Mouse (Mus musculus): ENCODE data around the gene Bloc1s1. TPM values are rescaled to one million over a fixed set of nuclear protein-coding genes. Genes with fewer than 3 reads are reported as not detected.
A peak's percentile ranks its signal among the peaks of the same experiment; 100 is the strongest.

Bloc1s1 gene
- polyA plus RNA-seq, 1 experiment from 2014 or later: 314 TPM

GRCm38 (mm10) chr10:128900698-128901097, 23.1 kb downstream of the Bloc1s1 start, which contains the start of gene Cd63:
Gene Cd63, plus strand, starts transcription at chr10:128900989.
- Histone ChIP-seq H3K4me1 (replicated peaks) (peaks cover 14% of the 10 kb centered on the region), H3K27me3 (peaks cover 21% of the 10 kb centered on the region)
- 75% methylated on average over 3 of the region's 3 CpGs for WGBS

GRCm38 (mm10) chr10:128899759-128900490, 23.9 kb downstream of the Bloc1s1 start:
- Histone ChIP-seq H3K4me2 (no peak overlapping the region), H3K9ac (no peak overlapping the region), H3K4me1 (replicated peaks) (peaks cover 16% of the 10 kb centered on the region), H3K27ac (replicated peaks) (no peak overlapping the region), H3K9me3 (no peaks in the 10 kb centered on the region), H3K27me3 (peaks cover 23% of the 10 kb centered on the region), H3K4me3 (no peak overlapping the region), H3K36me3 (no peaks in the 10 kb centered on the region)
- 82% methylated on average over 6 of the region's 6 CpGs for WGBS
- ATAC-seq (ENCODE audit: low read depth): no peak

More at GRCm38 (mm10) chr10:128900698-128901097, 23.1 kb downstream of the Bloc1s1 start, which contains the start of gene Cd63:
- H3K4me2 ChIP-seq: no peak within 1 kb of the TSS
- H3K27ac ChIP-seq (replicated peaks): no peak within 1 kb of the TSS
- H3K4me3 ChIP-seq: no peak within 1 kb of the TSS
- H3K9ac ChIP-seq: no peak within 1 kb of the TSS
- no peaks in the 10 kb centered on the region for H3K9me3 ChIP-seq
- no peaks in the 10 kb centered on the region for H3K36me3 ChIP-seq
- no peak for ATAC-seq (ENCODE audit: low read depth)

GRCm38 (mm10) chr10:128897501-128897900, 26.3 kb downstream of the Bloc1s1 start:
- Histone ChIP-seq H3K27me3 (peaks cover 27% of the 10 kb centered on the region), H3K27ac (replicated peaks) (no peak overlapping the region), H3K36me3 (no peaks in the 10 kb centered on the region), H3K4me2 (no peak overlapping the region), H3K4me3 (no peak overlapping the region), H3K9me3 (no peaks in the 10 kb centered on the region), H3K4me1 (replicated peaks) (peaks cover 23% of the 10 kb centered on the region), H3K9ac (no peak overlapping the region)
- no peak for ATAC-seq (ENCODE audit: low read depth)
- WGBS: 21% methylated on average over 1 of the region's 1 CpGs

GRCm38 (mm10) chr10:128896807-128897206, 27.0 kb downstream of the Bloc1s1 start:
- WGBS: 56% methylated on average over 1 of the region's 1 CpGs
- Histone ChIP-seq H3K27ac (replicated peaks) (no peak overlapping the region), H3K9me3 (no peaks in the 10 kb centered on the region), H3K4me3 (no peak overlapping the region), H3K4me1 (replicated peaks) (peaks cover 26% of the 10 kb centered on the region), H3K36me3 (no peaks in the 10 kb centered on the region), H3K4me2 (peak overlapping the region; percentile 36; the same call in 1 of the 2 replicates), H3K9ac (no peak overlapping the region; the same call in 1 of the 2 replicates), H3K27me3 (peaks cover 27% of the 10 kb centered on the region)
- ATAC-seq (ENCODE audit: low read depth): no peak

- Histone ChIP-seq H3K4me1 (replicated peaks) (peaks cover 26% of the 10 kb centered on the region), H3K9me3 (no peaks in the 10 kb centered on the region), H3K4me3 (peak overlapping the region; percentile 13), H3K27ac (replicated peaks) (0 out of 2 replicates have a peak overlapping the region, but pooled peaks have one; percentile 14), H3K4me2 (peak overlapping the region; percentile 36), H3K27me3 (peaks cover 27% of the 10 kb centered on the region), H3K36me3 (no peaks in the 10 kb centered on the region), H3K9ac (peak overlapping the region; percentile 23; the same call in 1 of the 2 replicates)
- peak; percentile 54 for ATAC-seq (ENCODE audit: low read depth)
- 2% methylated on average over 17 of the region's 17 CpGs for WGBS
Measured at GRCm38 (mm10) chr10:128895952-128896693, 27.7 kb downstream of the Bloc1s1 start.

GRCm38 (mm10) chr10:128895437-128895836, 28.4 kb downstream of the Bloc1s1 start:
- H3K36me3 ChIP-seq: no peaks in the 10 kb centered on the region
- peaks cover 27% of the 10 kb centered on the region for H3K27me3 ChIP-seq
- 0 out of 2 replicates have a peak overlapping the region, but pooled peaks have one; percentile 14 for H3K27ac ChIP-seq (replicated peaks)
- peak overlapping the region; percentile 36 for H3K4me2 ChIP-seq
- no peak overlapping the region for H3K9ac ChIP-seq
- peaks cover 29% of the 10 kb centered on the region for H3K4me1 ChIP-seq (replicated peaks)
- no peaks in the 10 kb centered on the region for H3K9me3 ChIP-seq
- ATAC-seq (ENCODE audit: low read depth): no peak
- WGBS: 0% methylated on average over 9 of the region's 9 CpGs
- peak overlapping the region; percentile 13; the same call in 1 of the 2 replicates for H3K4me3 ChIP-seq

GRCm38 (mm10) chr10:128892246-128892645, 31.6 kb downstream of the Bloc1s1 start:
- peak overlapping the region; percentile 83 for H3K4me3 ChIP-seq
- peak overlapping the region; percentile 99 for H3K27ac ChIP-seq (replicated peaks)
- ATAC-seq (ENCODE audit: low read depth): peak; percentile 13; the same call in 1 of the 2 replicates
- peak overlapping the region; percentile 85 for H3K4me2 ChIP-seq
- H3K9ac ChIP-seq: peak overlapping the region; percentile 91
- H3K36me3 ChIP-seq: peaks cover 10% of the 10 kb centered on the region
- H3K9me3 ChIP-seq: no peaks in the 10 kb centered on the region
- under 1% methylated on average over 9 of the region's 9 CpGs for WGBS
- H3K27me3 ChIP-seq: peaks cover 21% of the 10 kb centered on the region
- peaks cover 61% of the 10 kb centered on the region for H3K4me1 ChIP-seq (replicated peaks)

GRCm38 (mm10) chr10:128891296-128892094, 32.3 kb downstream of the Bloc1s1 start, which contains the start of gene Gdf11:
Gene Gdf11, minus strand, starts transcription at chr10:128891718.
- peak within 1 kb of the TSS; percentile 85 for H3K4me2 ChIP-seq
- peak; percentile 84 for ATAC-seq (ENCODE audit: low read depth)
- peak within 1 kb of the TSS; percentile 99 for H3K27ac ChIP-seq (replicated peaks)
- WGBS: under 1% methylated on average over 70 of the region's 89 CpGs
- peaks cover 17% of the 10 kb centered on the region for H3K36me3 ChIP-seq
- H3K4me3 ChIP-seq: peak within 1 kb of the TSS; percentile 83
- peak within 1 kb of the TSS; percentile 91 for H3K9ac ChIP-seq
- no peaks in the 10 kb centered on the region for H3K9me3 ChIP-seq
- H3K27me3 ChIP-seq: peaks cover 14% of the 10 kb centered on the region
- peaks cover 62% of the 10 kb centered on the region for H3K4me1 ChIP-seq (replicated peaks)

- Histone ChIP-seq H3K4me1 (replicated peaks) (peaks cover 59% of the 10 kb centered on the region), H3K27ac (replicated peaks) (peak overlapping the region; percentile 99), H3K27me3 (peaks cover 5% of the 10 kb centered on the region; the same call in 1 of the 2 replicates), H3K9ac (peak overlapping the region; percentile 91), H3K36me3 (peaks cover 26% of the 10 kb centered on the region), H3K4me2 (peak overlapping the region; percentile 85), H3K9me3 (no peaks in the 10 kb centered on the region), H3K4me3 (peak overlapping the region; percentile 83)
- ATAC-seq (ENCODE audit: low read depth): peak; percentile 23
- WGBS: under 1% methylated on average over 40 of the region's 40 CpGs
Measured at GRCm38 (mm10) chr10:128890383-128891295, 33.2 kb downstream of the Bloc1s1 start.

GRCm38 (mm10) chr10:128889846-128890245, 34.0 kb downstream of the Bloc1s1 start:
- peak overlapping the region; percentile 83 for H3K4me3 ChIP-seq
- H3K4me1 ChIP-seq (replicated peaks): peaks cover 57% of the 10 kb centered on the region
- peak overlapping the region; percentile 85 for H3K4me2 ChIP-seq
- ATAC-seq (ENCODE audit: low read depth): no peak
- 0 out of 2 replicates have a peak, but pooled peaks cover 5% of the 10 kb centered on the region for H3K27me3 ChIP-seq
- 0% methylated on average over 2 of the region's 2 CpGs for WGBS
- H3K36me3 ChIP-seq: peaks cover 34% of the 10 kb centered on the region
- peak overlapping the region; percentile 91 for H3K9ac ChIP-seq
- H3K9me3 ChIP-seq: no peaks in the 10 kb centered on the region
- peak overlapping the region; percentile 99 for H3K27ac ChIP-seq (replicated peaks)
